Mouse (Mus musculus) cortical plate, adult 2 months (tissue): ENCODE measurements around the gene Txndc17.

Experiments used
- CTCF ChIP-seq: fragments of 200-500 bp; IDR thresholded peaks from 2 replicates; pipeline ENCODE4 v1.5.1; 2011; ENCODE audit warnings: mild to moderate bottlenecking, control low read depth, low read length; ENCODE audit not compliant: insufficient read depth; ENCODE audit errors: extremely low read depth
- POLR2A ChIP-seq: fragments of 200-500 bp; IDR thresholded peaks from 2 replicates; pipeline ENCODE4 v1.6.1; 2011; ENCODE audit warnings: mild to moderate bottlenecking, low read length, control low read depth; ENCODE audit not compliant: insufficient read depth; ENCODE audit errors: extremely low read depth

GRCm38 (mm10) chr11:72203440-72203839 lies 3.9 kb upstream of the Txndc17 start:
- no peak for TF ChIP-seq POLR2A
- no peak for TF ChIP-seq CTCF
